Mouse (Mus musculus) CH12.LX (cell line): ENCODE data around the gene Gm11559.

ENCODE experiments used
- CHD2 ChIP-seq: IDR thresholded peaks from 2 replicates; pipeline ENCODE4 v1.6.1; 2011; ENCODE audit warnings: low read length, improper control_type of control experiment
- CTCF ChIP-seq, 2 experiments: IDR thresholded peaks in 1 of 2; conservative IDR thresholded peaks in 1 of 2; 2 replicates each; pipeline ENCODE4 v1.5.1; 2011 to 2012; ENCODE audit warnings: low read depth in 2 of 2, low read length in 2 of 2, improper control_type of control experiment in 1 of 2, inconsistent platforms in 1 of 2, mild to moderate bottlenecking in 1 of 2, moderate library complexity in 1 of 2
- EP300 ChIP-seq: IDR thresholded peaks from 2 replicates; pipeline ENCODE4 v1.6.1; 2011; ENCODE audit warnings: low read length, improper control_type of control experiment
- HCFC1 ChIP-seq: IDR thresholded peaks from 2 replicates; pipeline ENCODE4 v1.6.1; 2012; ENCODE audit warnings: low read depth, mild to moderate bottlenecking, inconsistent platforms, low read length, improper control_type of control experiment
- KAT2A ChIP-seq: IDR thresholded peaks from 2 replicates; pipeline ENCODE4 v1.6.1; 2012; ENCODE audit warnings: low read length, improper control_type of control experiment, inconsistent platforms; ENCODE audit not compliant: insufficient replicate concordance
- MAZ ChIP-seq: IDR thresholded peaks from 2 replicates; pipeline ENCODE4 v1.6.1; 2012; ENCODE audit warnings: low read depth, mild to moderate bottlenecking, inconsistent platforms, low read length, improper control_type of control experiment, moderate library complexity
- NELFE ChIP-seq: IDR thresholded peaks from 2 replicates; pipeline ENCODE4 v1.6.1; 2011; ENCODE audit warnings: low read depth, low read length, improper control_type of control experiment
- POLR2A ChIP-seq: IDR thresholded peaks from 2 replicates; pipeline ENCODE4 v1.6.1; 2011; ENCODE audit warnings: low read depth, mild to moderate bottlenecking, improper control_type of control experiment, low read length
- RCOR1 ChIP-seq: conservative IDR thresholded peaks from 2 replicates; pipeline ENCODE4 v1.6.1; 2012; ENCODE audit warnings: low read depth, mild to moderate bottlenecking, inconsistent platforms, low read length, improper control_type of control experiment
- SIN3A ChIP-seq: IDR thresholded peaks from 2 replicates; pipeline ENCODE4 v1.6.1; 2012; ENCODE audit warnings: low read length, improper control_type of control experiment, inconsistent platforms
- TCF12 ChIP-seq: IDR thresholded peaks from 2 replicates; pipeline ENCODE4 v1.6.1; 2014; ENCODE audit warnings: low read depth, mild to moderate bottlenecking, inconsistent platforms, low read length, improper control_type of control experiment
- ZKSCAN1 ChIP-seq: IDR thresholded peaks from 2 replicates; pipeline ENCODE4 v1.6.1; 2012; ENCODE audit warnings: low read depth, inconsistent platforms, low read length, improper control_type of control experiment, borderline replicate concordance

DNA sequence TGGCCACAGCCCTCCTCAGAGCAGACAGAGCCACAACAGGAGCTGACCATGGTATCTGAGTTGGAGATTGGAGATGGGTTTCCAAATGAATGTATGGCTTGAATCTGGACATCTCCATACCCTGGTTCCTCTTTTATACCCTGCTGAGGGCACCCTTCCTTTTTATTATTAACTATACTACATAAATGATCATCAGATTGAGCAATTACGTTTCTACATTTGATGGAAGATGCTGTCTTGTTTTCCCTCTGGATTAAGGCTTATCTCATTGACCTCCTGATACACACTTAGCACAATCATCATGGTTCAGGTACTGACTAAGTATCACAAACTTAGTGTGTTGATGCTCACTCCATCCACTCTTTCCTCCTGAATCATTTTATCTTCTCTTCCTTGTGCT lies 26.3 kb upstream of the Gm11559 start, which contains the start of gene 2300003K06Rik:
- TF ChIP-seq HCFC1 (no peak), ZKSCAN1 (no peak), KAT2A (no peak), CTCF (conservative IDR thresholded peaks at IDR 0.05 in 1 of 2, IDR thresholded peaks at IDR 0.05 in 1 of 2; ENCODE audit: low read depth in 2 of 2, low read length in 2 of 2) (no peak), SIN3A (no peak), NELFE (no peak), EP300 (no peak), MAZ (no peak), RCOR1 (no peak), POLR2A (no peak), TCF12 (no peak), CHD2 (no peak)
